Mouse (Mus musculus): ENCODE measurements at regions not wholly inside any gene's neighbourhood (a gene's known extent, or its start where the extent isn't known, plus 50 kb on each side); places are given as distances from the start of the nearest gene placed in this dataset.

- H3K4me3 ChIP-seq (ENCODE audit: low read length) = no peak overlapping the region
- ATAC-seq (ENCODE audit: low FRiP score, low TSS enrichment) = no peak
These were observed 74.7 kb upstream of the Sesn3 start for GRCm38 (mm10) chr9:14199983-14200700.

GRCm38 (mm10) chr9:14200852-14201251 is 74.0 kb upstream of the Sesn3 start:
- 89% methylated on average over 4 of the region's 4 CpGs for WGBS
- Histone ChIP-seq H3K4me1 (ENCODE audit: insufficient read depth, low read length) (peaks cover 18% of the 10 kb centered on the region), H3K9ac (replicated peaks; ENCODE audit: low read length) (no peak overlapping the region), H3K27me3 (ENCODE audit: insufficient read depth, low read length) (no peaks in the 10 kb centered on the region), H3K27ac (ENCODE audit: low read length) (no peak overlapping the region), H3K4me3 (ENCODE audit: low read length) (no peak overlapping the region), H3K4me2 (replicated peaks; ENCODE audit: low read depth, low read length) (no peak overlapping the region), H3K36me3 (ENCODE audit: insufficient read depth, low read length) (no peaks in the 10 kb centered on the region), H3K9me3 (ENCODE audit: low read length) (no peaks in the 10 kb centered on the region)
- no peak for ATAC-seq (ENCODE audit: low FRiP score, low TSS enrichment)

More at GRCm38 (mm10) chr9:14199983-14200700, 74.7 kb upstream of the Sesn3 start:
- Histone ChIP-seq H3K36me3 (ENCODE audit: insufficient read depth, low read length) (no peaks in the 10 kb centered on the region), H3K9ac (replicated peaks; ENCODE audit: low read length) (no peak overlapping the region), H3K27me3 (ENCODE audit: insufficient read depth, low read length) (no peaks in the 10 kb centered on the region), H3K4me1 (ENCODE audit: insufficient read depth, low read length) (peaks cover 18% of the 10 kb centered on the region), H3K27ac (ENCODE audit: low read length) (no peak overlapping the region), H3K4me2 (replicated peaks; ENCODE audit: low read depth, low read length) (no peak overlapping the region), H3K9me3 (ENCODE audit: low read length) (no peaks in the 10 kb centered on the region)
- WGBS = 62% methylated on average over 9 of the region's 9 CpGs

- H3K4me1 ChIP-seq (ENCODE audit: insufficient read depth, low read length) = peaks cover 22% of the 10 kb centered on the region
- peak overlapping the region; percentile 31; the same call in 1 of the 2 replicates for H3K27ac ChIP-seq (ENCODE audit: low read length)
- H3K27me3 ChIP-seq (ENCODE audit: insufficient read depth, low read length) = no peaks in the 10 kb centered on the region
- H3K9ac ChIP-seq (replicated peaks; ENCODE audit: low read length) = no peak overlapping the region
- no peak for ATAC-seq (ENCODE audit: low FRiP score, low TSS enrichment)
- WGBS = 63% methylated on average over 10 of the region's 10 CpGs
- H3K4me2 ChIP-seq (replicated peaks; ENCODE audit: low read depth, low read length) = no peak overlapping the region
- no peaks in the 10 kb centered on the region for H3K9me3 ChIP-seq (ENCODE audit: low read length)
- H3K4me3 ChIP-seq (ENCODE audit: low read length) = no peak overlapping the region
- H3K36me3 ChIP-seq (ENCODE audit: insufficient read depth, low read length) = no peaks in the 10 kb centered on the region
These were observed 72.1 kb upstream of the Sesn3 start for GRCm38 (mm10) chr9:14202551-14203306.

GRCm38 (mm10) chr9:14203307-14203695 is 71.6 kb upstream of the Sesn3 start:
- 66% methylated on average over 2 of the region's 2 CpGs for WGBS
- Histone ChIP-seq H3K36me3 (ENCODE audit: insufficient read depth, low read length) (no peaks in the 10 kb centered on the region), H3K4me2 (replicated peaks; ENCODE audit: low read depth, low read length) (no peak overlapping the region), H3K9me3 (ENCODE audit: low read length) (no peaks in the 10 kb centered on the region), H3K4me3 (ENCODE audit: low read length) (no peak overlapping the region), H3K4me1 (ENCODE audit: insufficient read depth, low read length) (peaks cover 25% of the 10 kb centered on the region), H3K27ac (ENCODE audit: low read length) (peak overlapping the region; percentile 31; the same call in 1 of the 2 replicates), H3K9ac (replicated peaks; ENCODE audit: low read length) (no peak overlapping the region), H3K27me3 (ENCODE audit: insufficient read depth, low read length) (no peaks in the 10 kb centered on the region)
- no peak for ATAC-seq (ENCODE audit: low FRiP score, low TSS enrichment)

GRCm38 (mm10) chr9:14203768-14204416 is 71.0 kb upstream of the Sesn3 start:
- no peak for ATAC-seq (ENCODE audit: low FRiP score, low TSS enrichment)
- Histone ChIP-seq H3K4me1 (ENCODE audit: insufficient read depth, low read length) (peaks cover 25% of the 10 kb centered on the region), H3K9ac (replicated peaks; ENCODE audit: low read length) (no peak overlapping the region), H3K27ac (ENCODE audit: low read length) (0 out of 2 replicates have a peak overlapping the region, but pooled peaks have one; percentile 4), H3K27me3 (ENCODE audit: insufficient read depth, low read length) (no peaks in the 10 kb centered on the region), H3K4me2 (replicated peaks; ENCODE audit: low read depth, low read length) (no peak overlapping the region), H3K9me3 (ENCODE audit: low read length) (no peaks in the 10 kb centered on the region), H3K4me3 (ENCODE audit: low read length) (no peak overlapping the region), H3K36me3 (ENCODE audit: insufficient read depth, low read length) (no peaks in the 10 kb centered on the region)
- WGBS = 61% methylated on average over 11 of the region's 11 CpGs

- no peak overlapping the region for H3K4me2 ChIP-seq (replicated peaks; ENCODE audit: low read depth, low read length)
- no peaks in the 10 kb centered on the region for H3K27me3 ChIP-seq (ENCODE audit: insufficient read depth, low read length)
- H3K4me3 ChIP-seq (ENCODE audit: low read length) = no peak overlapping the region
- H3K4me1 ChIP-seq (ENCODE audit: insufficient read depth, low read length) = peaks cover 25% of the 10 kb centered on the region
- 86% methylated on average over 1 of the region's 1 CpGs for WGBS
- no peaks in the 10 kb centered on the region for H3K9me3 ChIP-seq (ENCODE audit: low read length)
- no peak for ATAC-seq (ENCODE audit: low FRiP score, low TSS enrichment)
- H3K9ac ChIP-seq (replicated peaks; ENCODE audit: low read length) = no peak overlapping the region
- no peaks in the 10 kb centered on the region for H3K36me3 ChIP-seq (ENCODE audit: insufficient read depth, low read length)
- H3K27ac ChIP-seq (ENCODE audit: low read length) = no peak overlapping the region
These were observed 70.0 kb upstream of the Sesn3 start for GRCm38 (mm10) chr9:14204817-14205216.

GRCm38 (mm10) chr9:14206838-14207560 is 67.9 kb upstream of the Sesn3 start:
- WGBS = 79% methylated on average over 16 of the region's 16 CpGs
- Histone ChIP-seq H3K27ac (ENCODE audit: low read length) (no peak overlapping the region; the same call in 1 of the 2 replicates), H3K4me2 (replicated peaks; ENCODE audit: low read depth, low read length) (no peak overlapping the region), H3K4me3 (ENCODE audit: low read length) (no peak overlapping the region), H3K36me3 (ENCODE audit: insufficient read depth, low read length) (no peaks in the 10 kb centered on the region), H3K9ac (replicated peaks; ENCODE audit: low read length) (no peak overlapping the region), H3K9me3 (ENCODE audit: low read length) (no peaks in the 10 kb centered on the region), H3K27me3 (ENCODE audit: insufficient read depth, low read length) (no peaks in the 10 kb centered on the region), H3K4me1 (ENCODE audit: insufficient read depth, low read length) (peaks cover 17% of the 10 kb centered on the region)
- ATAC-seq (ENCODE audit: low FRiP score, low TSS enrichment) = no peak

- H3K36me3 ChIP-seq (ENCODE audit: insufficient read depth, low read length) = no peaks in the 10 kb centered on the region
- H3K4me3 ChIP-seq (ENCODE audit: low read length) = no peak overlapping the region
- peaks cover 20% of the 10 kb centered on the region for H3K4me1 ChIP-seq (ENCODE audit: insufficient read depth, low read length)
- ATAC-seq (ENCODE audit: low FRiP score, low TSS enrichment) = peak; percentile 44; the same call in 1 of the 2 replicates
- no peaks in the 10 kb centered on the region for H3K9me3 ChIP-seq (ENCODE audit: low read length)
- H3K4me2 ChIP-seq (replicated peaks; ENCODE audit: low read depth, low read length) = no peak overlapping the region
- H3K27ac ChIP-seq (ENCODE audit: low read length) = no peak overlapping the region; the same call in 1 of the 2 replicates
- H3K27me3 ChIP-seq (ENCODE audit: insufficient read depth, low read length) = no peaks in the 10 kb centered on the region
- H3K9ac ChIP-seq (replicated peaks; ENCODE audit: low read length) = no peak overlapping the region
- WGBS = 49% methylated on average over 3 of the region's 3 CpGs
These were observed 67.3 kb upstream of the Sesn3 start for GRCm38 (mm10) chr9:14207561-14207936.

- ATAC-seq (ENCODE audit: low FRiP score, low TSS enrichment) = peak; percentile 85
These were observed 61.6 kb upstream of the Sesn3 start for GRCm38 (mm10) chr9:14213283-14213682.

More at GRCm38 (mm10) chr9:14213283-14213682, 61.6 kb upstream of the Sesn3 start:
- Histone ChIP-seq H3K9me3 (ENCODE audit: low read length) (no peaks in the 10 kb centered on the region), H3K27me3 (ENCODE audit: insufficient read depth, low read length) (no peaks in the 10 kb centered on the region), H3K4me2 (replicated peaks; ENCODE audit: low read depth, low read length) (no peak overlapping the region), H3K4me1 (ENCODE audit: insufficient read depth, low read length) (peaks cover 11% of the 10 kb centered on the region; the same call in 1 of the 2 replicates), H3K9ac (replicated peaks; ENCODE audit: low read length) (no peak overlapping the region), H3K27ac (ENCODE audit: low read length) (no peak overlapping the region), H3K36me3 (ENCODE audit: insufficient read depth, low read length) (no peaks in the 10 kb centered on the region), H3K4me3 (ENCODE audit: low read length) (no peak overlapping the region)
- WGBS = 38% methylated on average over 2 of the region's 2 CpGs

Measured in kidney, embryonic 16.5 days (tissue).